Mouse (Mus musculus): Measurements from ENCODE around the gene Vmn1r1.

DNA sequence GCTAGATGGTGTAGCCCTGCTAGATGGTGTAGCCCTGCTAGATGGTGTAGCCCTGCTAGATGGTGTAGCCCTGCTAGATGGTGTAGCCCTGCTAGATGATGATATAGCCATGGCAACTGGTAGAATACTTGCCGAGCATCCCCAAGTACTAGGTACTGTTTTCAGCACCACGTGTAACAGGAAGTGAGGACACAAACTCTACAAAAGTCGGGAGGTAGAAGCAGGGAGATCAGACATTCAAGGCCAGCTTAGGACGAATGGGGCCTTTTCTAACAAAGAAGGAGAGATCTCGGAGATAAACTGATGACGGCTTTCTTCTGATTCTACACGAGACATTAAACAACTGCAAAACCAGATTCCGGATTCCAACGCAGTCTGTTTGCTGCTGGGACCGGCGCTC is 54.1 kb downstream of the Vmn1r1 start:
- TF ChIP-seq CTCF (IDR thresholded peaks at IDR 0.05; ENCODE audit: insufficient read depth, low read length) (no peak), POLR2A (IDR thresholded peaks at IDR 0.05; ENCODE audit: borderline replicate concordance, extremely low read depth, low read depth, low read length) (no peak)
